Mouse (Mus musculus): ENCODE measurements around the gene Nrp2.

DNA sequence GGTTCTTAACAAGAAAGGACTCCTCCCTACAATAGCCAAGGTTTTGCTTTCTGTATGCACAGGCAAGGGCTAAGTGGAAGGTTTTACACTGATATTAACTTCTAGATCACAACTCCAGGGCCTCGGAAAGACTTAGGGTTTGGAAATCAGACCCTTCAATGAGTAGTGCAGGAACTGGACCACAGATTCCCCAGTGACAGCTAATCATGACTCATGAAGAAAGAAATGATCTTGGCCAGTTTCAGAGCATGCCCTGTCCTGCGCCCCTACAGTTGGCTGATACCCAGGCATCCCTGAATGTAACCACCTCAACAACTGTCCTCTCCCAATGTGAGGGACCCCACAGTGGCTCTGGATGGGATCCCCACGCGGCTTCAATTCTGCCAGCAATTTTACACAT lies 60.7 kb downstream of the Nrp2 start:
- TF ChIP-seq CTCF (IDR thresholded peaks at IDR 0.05; ENCODE audit: borderline replicate concordance, insufficient read depth, low read depth, low read length) (no peak), POLR2A (IDR thresholded peaks at IDR 0.05; ENCODE audit: borderline replicate concordance, insufficient read depth, low read length) (no peak)

Data from cerebellum, adult 2 months (tissue).